Mouse (Mus musculus): ENCODE measurements around the gene Ttc33.

DNA sequence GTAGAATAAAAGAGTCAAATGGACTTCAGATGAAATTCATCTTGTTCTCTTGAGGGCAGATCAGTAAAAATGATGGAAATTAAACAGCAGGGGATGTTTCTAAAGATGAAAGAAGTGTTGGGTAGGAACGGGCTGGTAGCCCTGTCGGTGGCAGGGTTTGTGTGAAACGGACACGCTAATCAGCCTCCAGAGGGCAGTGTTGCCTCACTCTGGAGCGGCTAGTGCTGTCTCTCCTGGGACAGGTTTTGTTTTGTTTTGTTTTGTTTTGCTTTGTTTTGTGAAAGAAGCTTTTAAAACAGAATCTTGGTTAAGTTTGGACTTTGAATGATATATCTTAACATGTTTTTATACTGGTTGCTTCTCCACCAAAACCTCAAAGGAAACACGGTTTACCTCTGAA lies 51.2 kb downstream of the Ttc33 start:
- TF ChIP-seq CTCF (IDR thresholded peaks at IDR 0.05; ENCODE audit: borderline replicate concordance, extremely low read depth, insufficient read depth, insufficient read length): peak; percentile 95
- TF ChIP-seq POLR2A (IDR thresholded peaks at IDR 0.05; ENCODE audit: borderline replicate concordance, extremely low read depth, insufficient read depth, insufficient read length, poor library complexity, severe bottlenecking): no peak

Data from brain, embryonic 14.5 days (tissue).